Comparison of ENCODE assay signal across 30 mouse cellular contexts in genomic region chr9:32295061-32295800, GRCm38 (mm10). TPM values are rescaled to one million over a fixed set of nuclear protein-coding genes. Genes with fewer than 3 reads are reported as not detected.
DNase-seq lines count a peak whose midpoint lies in the region; ATAC-seq and TF ChIP-seq lines count a peak whose summit lies in the region.
"Had no signal": no experiment of that assay in that cellular context is flagged by ENCODE, and none has a peak within 500 bp of the region (broad histone marks: within the 10 kb centered on the region; RNA-seq: fewer than 3 reads in every experiment).

No protein-coding gene starts in this region.

- H3K27ac ChIP-seq in embryonic facial prominence, embryonic 14.5 days (replicated peaks; ENCODE audit: low read depth, low read length), result no peak overlapping the region
- no peak overlapping the region for H3K27ac ChIP-seq in embryonic facial prominence, embryonic 10.5 days (replicated peaks)
- H3K27ac ChIP-seq in testis, adult 2 months (ENCODE audit: control insufficient read depth, insufficient read depth, low read depth, low read length), result no peak overlapping the region
- H3K27ac ChIP-seq: embryonic facial prominence, embryonic 13.5 days; forebrain, embryonic 13.5 days; heart, embryonic 15.5 days; hindbrain, embryonic 14.5 days; kidney, embryonic 15.5 days; limb, embryonic 13.5 days; lung, embryonic 15.5 days; midbrain, embryonic 10.5 days; neural tube, embryonic 12.5 days had no signal

- 86% methylated on average over 9 of the region's 9 CpGs for WGBS in embryonic facial prominence, embryonic 14.5 days
- 90% methylated on average over 9 of the region's 9 CpGs for WGBS in embryonic facial prominence, embryonic 10.5 days

- no peaks in the 10 kb centered on the region for H3K27me3 ChIP-seq in embryonic facial prominence, embryonic 14.5 days (replicated peaks; ENCODE audit: control insufficient read depth, insufficient read depth, low read length)
- H3K27me3 ChIP-seq in embryonic facial prominence, embryonic 10.5 days (replicated peaks; ENCODE audit: low read depth, poor library complexity, severe bottlenecking), result no peaks in the 10 kb centered on the region
- no peaks in the 10 kb centered on the region for H3K27me3 ChIP-seq in testis, adult 2 months (ENCODE audit: control insufficient read depth, insufficient read depth, low read length)
- H3K27me3 ChIP-seq: embryonic facial prominence, embryonic 13.5 days; forebrain, embryonic 13.5 days; heart, embryonic 15.5 days; kidney, embryonic 15.5 days; limb, embryonic 13.5 days; lung, embryonic 15.5 days; neural tube, embryonic 12.5 days; Patski had no signal

- intact Hi-C loops in heart, postnatal 25 days (cut with DNase I), result no loop called here

- no peak overlapping the region for H3K9ac ChIP-seq in embryonic facial prominence, embryonic 14.5 days (ENCODE audit: low read depth, low read length)
- H3K9ac ChIP-seq: embryonic facial prominence, embryonic 13.5 days; forebrain, embryonic 13.5 days; heart, embryonic 15.5 days; hindbrain, embryonic 14.5 days; kidney, embryonic 15.5 days; limb, embryonic 13.5 days; lung, embryonic 15.5 days; neural tube, embryonic 12.5 days had no signal

- TF ChIP-seq CTCF in testis, adult 2 months (IDR thresholded peaks at IDR 0.05; ENCODE audit: control insufficient read depth, insufficient read depth, insufficient replicate concordance, low read depth, low read length), result no peak

- H3K4me2 ChIP-seq in embryonic facial prominence, embryonic 14.5 days (ENCODE audit: low read depth, low read length), result no peak overlapping the region
- H3K4me2 ChIP-seq: embryonic facial prominence, embryonic 13.5 days; forebrain, embryonic 13.5 days; heart, embryonic 15.5 days; hindbrain, embryonic 14.5 days; kidney, embryonic 15.5 days; limb, embryonic 13.5 days; liver, embryonic 11.5 days; lung, embryonic 15.5 days; neural tube, embryonic 12.5 days had no signal

- H3K36me3 ChIP-seq in embryonic facial prominence, embryonic 14.5 days (ENCODE audit: control insufficient read depth, insufficient read depth, low read length), result no peaks in the 10 kb centered on the region
- H3K36me3 ChIP-seq in embryonic facial prominence, embryonic 10.5 days (replicated peaks), result no peaks in the 10 kb centered on the region
- H3K36me3 ChIP-seq in testis, adult 2 months (ENCODE audit: control insufficient read depth, insufficient read depth, low read length), result no peaks in the 10 kb centered on the region
- H3K36me3 ChIP-seq: embryonic facial prominence, embryonic 13.5 days; heart, embryonic 15.5 days; kidney, embryonic 15.5 days; limb, embryonic 13.5 days; lung, embryonic 15.5 days; midbrain, embryonic 10.5 days; neural tube, embryonic 12.5 days had no signal

- no peaks in the 10 kb centered on the region for H3K9me3 ChIP-seq in embryonic facial prominence, embryonic 14.5 days (ENCODE audit: control insufficient read depth, low read length)
- H3K9me3 ChIP-seq in embryonic facial prominence, embryonic 10.5 days, result no peaks in the 10 kb centered on the region
- H3K9me3 ChIP-seq: embryonic facial prominence, embryonic 13.5 days; forebrain, embryonic 13.5 days; heart, embryonic 15.5 days; kidney, embryonic 15.5 days; limb, embryonic 13.5 days; lung, embryonic 15.5 days; midbrain, embryonic 10.5 days; neural tube, embryonic 12.5 days had no signal

- no peak for DNase-seq in embryonic facial prominence, embryonic 14.5 days (ENCODE audit: low spot score)
- DNase-seq in embryonic facial prominence, embryonic 10.5 days (ENCODE audit: low spot score), result no peak
- DNase-seq in testis, postnatal 10 days (ENCODE audit: low spot score), result no peak
- peak; percentile 79 for DNase-seq in cerebellum, adult 9-11 months
- no peak for DNase-seq in heart, postnatal 25 days (ENCODE audit: low spot score)
- DNase-seq in urinary bladder, adult 2 months (ENCODE audit: low spot score), result no peak
- DNase-seq in embryo, embryonic 10.5 days (ENCODE audit: low spot score), result no peak
- DNase-seq: adrenal gland, postnatal 10 days; embryo, embryonic 11 days; gastrocnemius, postnatal 10 days; heart, postnatal 36 days; kidney, adult 18-20 months; kidney, postnatal 25 days; right cerebral cortex, adult 18-20 months; thymus, postnatal 14 days had no signal

- TF ChIP-seq POLR2A in testis, adult 2 months (IDR thresholded peaks at IDR 0.05; ENCODE audit: control insufficient read depth, low read depth, low read length), result no peak

- ATAC-seq in embryonic facial prominence, embryonic 14.5 days (ENCODE audit: low read depth), result peak; percentile 9; the same call in 1 of the 2 replicates
- ATAC-seq: forebrain, embryonic 13.5 days; midbrain, embryonic 16.5 days; Patski had no signal

- no peaks in the 10 kb centered on the region for H3K4me1 ChIP-seq in embryonic facial prominence, embryonic 14.5 days (ENCODE audit: control insufficient read depth, insufficient read depth, low read length)
- H3K4me1 ChIP-seq in embryonic facial prominence, embryonic 10.5 days, result peaks cover 8% of the 10 kb centered on the region
- peaks cover 2% of the 10 kb centered on the region; the same call in 1 of the 2 replicates for H3K4me1 ChIP-seq in testis, adult 2 months (ENCODE audit: control insufficient read depth, insufficient read depth, low read length)
- H3K4me1 ChIP-seq: embryonic facial prominence, embryonic 13.5 days; forebrain, embryonic 13.5 days; limb, embryonic 13.5 days; neural tube, embryonic 12.5 days had no signal

- no peak overlapping the region for H3K4me3 ChIP-seq in embryonic facial prominence, embryonic 14.5 days (ENCODE audit: low read depth, low read length)
- H3K4me3 ChIP-seq in embryonic facial prominence, embryonic 10.5 days, result no peak overlapping the region
- peak overlapping the region; percentile 57 for H3K4me3 ChIP-seq in testis, adult 2 months (ENCODE audit: control insufficient read depth, low read depth, low read length)
- H3K4me3 ChIP-seq: embryonic facial prominence, embryonic 13.5 days; forebrain, embryonic 13.5 days; heart, embryonic 15.5 days; kidney, embryonic 15.5 days; limb, embryonic 13.5 days; lung, embryonic 15.5 days; midbrain, embryonic 10.5 days; myocyte; neural tube, embryonic 12.5 days had no signal

RNA-seq across cellular contexts. Expression of gene Kcnj5, which starts 48.9 kb away (rescaled TPM):
- 0.17 and 0.47 TPM in 2 replicates for polyA plus RNA-seq in embryonic facial prominence, embryonic 14.5 days (2014; fragmentation: Nextera tagmentation; extraction: Ambion mirVana)
- 0.24 and 0.52 TPM in 2 replicates for polyA plus RNA-seq in embryonic facial prominence, embryonic 10.5 days (2016; fragmentation: Nextera tagmentation; extraction: Ambion mirVana)
- polyA plus RNA-seq in testis, adult 2 months (2012; rRNA removed), result 0.02 TPM in 1 of 2 replicates, not detected in the other
- total RNA-seq in heart, postnatal 25 days (2021), result 10 to 100 TPM; 50.8 to 56.0 TPM
- polyA plus RNA-seq in urinary bladder, adult 2 months (2012; rRNA removed), result 0.26 and 0.44 TPM in 2 replicates
- total RNA-seq: MEL had no signal
- polyA plus RNA-seq: myocyte, Patski had no signal
